Mouse (Mus musculus): ENCODE measurements around the gene Sik2.

Gene Sik2

DNA sequence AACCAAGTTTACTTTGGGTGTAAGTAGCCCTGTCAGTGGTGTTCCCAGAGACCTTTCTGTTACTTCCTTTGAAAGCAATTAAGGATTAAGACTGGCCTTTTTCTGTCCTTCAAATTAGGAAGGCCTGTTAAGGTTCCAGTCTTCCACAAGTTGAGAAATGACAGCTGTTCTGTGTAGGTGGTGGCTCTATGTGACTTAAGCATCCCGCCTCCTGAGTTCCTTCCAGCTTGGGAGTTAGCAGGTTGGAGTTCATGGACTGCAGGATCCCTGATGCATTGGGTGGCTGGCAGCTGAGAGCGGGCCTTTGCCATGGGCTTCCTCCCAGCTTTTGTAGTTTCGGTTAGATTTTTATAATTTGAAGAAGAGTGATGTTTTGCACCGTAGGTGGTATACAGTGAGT is 133.4 kb downstream of the Sik2 start:
- no peak for TF ChIP-seq GATA4 (IDR thresholded peaks at IDR 0.05; ENCODE audit: insufficient replicate concordance, low read length)

DNA sequence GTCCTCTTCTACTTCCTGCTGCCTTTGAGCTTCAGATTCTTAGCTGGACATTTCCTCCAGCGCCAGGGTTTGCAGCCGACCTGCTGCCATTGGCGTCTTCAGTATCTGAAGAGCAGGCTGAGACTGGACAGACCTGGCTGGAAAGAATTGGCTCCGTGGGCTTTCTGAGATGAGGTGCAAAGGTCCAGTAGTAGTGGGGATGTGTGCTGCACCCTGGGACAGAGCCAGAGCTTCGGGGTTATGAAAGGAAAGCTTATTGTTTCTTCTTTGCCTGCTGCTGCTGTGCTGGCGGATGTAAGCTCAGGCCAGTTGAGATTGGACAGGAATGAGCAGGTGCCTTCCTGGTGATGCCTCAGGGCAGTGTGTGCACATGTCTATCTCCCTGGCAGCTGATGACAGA is 134.8 kb downstream of the Sik2 start:
- TF ChIP-seq GATA4 (IDR thresholded peaks at IDR 0.05; ENCODE audit: insufficient replicate concordance, low read length) = no peak

DNA sequence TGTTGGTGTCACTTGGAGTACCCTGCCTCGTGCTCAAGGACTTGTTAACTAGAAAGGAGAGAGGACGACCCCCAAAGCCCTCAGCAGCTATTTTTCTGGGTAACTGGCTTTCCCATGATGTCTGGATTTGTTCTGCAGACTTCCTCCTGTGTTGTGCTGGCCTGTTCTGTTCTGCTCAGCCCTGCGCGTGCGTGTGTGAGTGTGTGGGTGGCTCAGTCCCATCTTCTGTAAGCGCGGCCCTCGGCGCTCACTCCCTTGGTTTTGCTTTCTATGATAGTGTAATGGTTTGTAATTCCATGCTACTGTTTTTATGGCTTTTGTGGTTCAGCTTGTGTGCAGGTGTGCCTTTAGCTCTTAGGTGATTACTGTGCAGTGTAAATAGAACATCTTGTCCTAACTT is 135.7 kb downstream of the Sik2 start:
- no peak for TF ChIP-seq GATA4 (IDR thresholded peaks at IDR 0.05; ENCODE audit: insufficient replicate concordance, low read length)

DNA sequence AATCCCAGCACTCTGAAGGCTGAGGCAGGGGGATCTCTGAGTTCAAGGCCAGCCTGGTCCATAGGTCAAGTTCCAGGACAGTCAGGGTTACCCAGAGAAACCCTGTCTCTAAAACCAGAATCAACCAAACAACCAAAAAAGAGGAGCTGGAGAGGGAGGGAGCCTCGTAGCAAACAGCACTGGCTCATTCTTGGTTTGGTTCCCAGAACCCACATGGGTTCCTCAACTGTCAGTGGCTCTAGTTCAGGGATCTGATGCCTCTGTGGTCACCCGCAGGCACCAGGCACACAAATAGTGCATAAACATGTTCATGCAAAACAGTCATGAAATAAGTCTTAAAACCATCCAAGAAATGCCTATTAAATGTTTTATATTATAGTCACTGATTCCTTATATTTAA is 140.7 kb downstream of the Sik2 start:
- no peak for TF ChIP-seq GATA4 (IDR thresholded peaks at IDR 0.05; ENCODE audit: insufficient replicate concordance, low read length)

DNA sequence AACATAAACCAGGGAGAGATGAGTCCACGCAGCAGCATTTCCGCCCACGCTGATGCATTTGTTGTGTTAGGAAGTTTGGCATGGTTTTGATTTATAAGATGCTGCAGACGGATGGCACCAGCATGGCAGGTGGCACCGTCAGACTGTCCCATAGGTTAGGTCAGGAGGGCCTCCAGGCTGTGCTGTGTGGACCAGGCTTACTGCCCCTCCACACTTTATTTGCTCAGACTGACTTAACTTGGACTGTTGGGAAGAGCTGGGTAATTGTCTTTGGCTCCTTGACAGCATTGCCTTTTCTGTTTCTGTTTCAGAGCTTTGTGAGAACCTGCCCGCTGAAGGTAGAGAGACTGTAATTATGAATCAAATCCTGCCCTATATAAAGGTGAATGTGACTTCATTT is 141.9 kb downstream of the Sik2 start:
- no peak for TF ChIP-seq GATA4 (IDR thresholded peaks at IDR 0.05; ENCODE audit: insufficient replicate concordance, low read length)

DNA sequence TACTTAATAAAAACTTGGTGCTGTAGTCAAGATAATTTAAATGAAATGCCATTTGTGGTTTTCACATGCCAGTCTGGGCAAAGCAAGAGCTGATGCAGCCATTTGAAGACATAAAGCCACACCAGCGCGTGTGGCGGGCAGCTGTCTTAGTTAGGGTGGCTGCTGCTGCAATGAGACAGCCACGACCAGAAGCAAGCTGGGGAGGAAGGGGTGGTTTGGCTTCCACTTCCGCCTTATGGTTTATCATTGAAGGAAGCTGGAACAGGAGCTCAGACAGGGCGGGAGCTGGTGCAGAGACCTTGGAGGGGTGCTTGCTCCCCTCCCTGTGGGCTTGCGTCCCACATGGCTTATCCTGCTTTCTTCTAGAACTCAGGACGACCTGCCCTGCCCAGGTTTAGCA is 143.1 kb downstream of the Sik2 start:
- no peak for TF ChIP-seq GATA4 (IDR thresholded peaks at IDR 0.05; ENCODE audit: insufficient replicate concordance, low read length)

DNA sequence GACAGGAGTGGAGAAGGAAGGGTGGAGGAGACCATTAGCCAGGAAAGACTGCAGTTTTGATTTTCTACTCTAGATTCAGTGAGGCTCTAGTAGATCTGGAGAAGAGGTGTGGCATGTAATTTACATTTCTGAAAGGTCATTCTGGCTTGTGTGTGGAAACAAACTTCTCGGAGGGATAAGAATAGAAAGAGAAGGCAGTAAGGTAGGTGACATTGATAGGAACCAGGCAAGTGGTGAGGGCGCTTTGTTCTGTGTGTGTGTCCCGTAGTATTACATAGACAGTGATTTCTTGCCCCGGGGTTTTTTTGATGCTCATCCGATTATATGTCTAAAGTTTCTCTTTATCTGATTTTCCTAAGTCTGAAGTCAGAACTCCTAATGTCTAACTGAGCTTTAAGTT is 144.0 kb downstream of the Sik2 start:
- TF ChIP-seq GATA4 (IDR thresholded peaks at IDR 0.05; ENCODE audit: insufficient replicate concordance, low read length) = no peak

DNA sequence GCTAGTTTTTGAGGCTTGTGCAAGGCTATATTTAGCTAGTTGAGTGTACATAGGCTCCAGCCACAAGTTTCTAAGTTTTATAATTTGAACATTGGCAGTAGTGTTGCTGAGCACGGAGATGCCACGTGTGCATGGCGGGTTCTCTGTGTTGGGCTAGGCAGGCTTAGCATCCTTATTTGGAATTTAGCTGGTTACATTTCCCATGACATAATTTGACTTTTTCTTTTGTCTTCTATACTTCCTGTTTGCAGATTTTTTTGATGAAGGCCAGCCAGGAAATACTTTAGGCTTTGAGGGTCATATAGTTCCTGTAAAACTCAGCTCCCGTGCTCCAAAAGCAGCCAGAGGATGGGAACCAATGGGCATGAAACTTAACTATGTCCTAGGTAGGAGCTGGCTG is 145.0 kb downstream of the Sik2 start:
- no peak for TF ChIP-seq GATA4 (IDR thresholded peaks at IDR 0.05; ENCODE audit: insufficient replicate concordance, low read length)

DNA sequence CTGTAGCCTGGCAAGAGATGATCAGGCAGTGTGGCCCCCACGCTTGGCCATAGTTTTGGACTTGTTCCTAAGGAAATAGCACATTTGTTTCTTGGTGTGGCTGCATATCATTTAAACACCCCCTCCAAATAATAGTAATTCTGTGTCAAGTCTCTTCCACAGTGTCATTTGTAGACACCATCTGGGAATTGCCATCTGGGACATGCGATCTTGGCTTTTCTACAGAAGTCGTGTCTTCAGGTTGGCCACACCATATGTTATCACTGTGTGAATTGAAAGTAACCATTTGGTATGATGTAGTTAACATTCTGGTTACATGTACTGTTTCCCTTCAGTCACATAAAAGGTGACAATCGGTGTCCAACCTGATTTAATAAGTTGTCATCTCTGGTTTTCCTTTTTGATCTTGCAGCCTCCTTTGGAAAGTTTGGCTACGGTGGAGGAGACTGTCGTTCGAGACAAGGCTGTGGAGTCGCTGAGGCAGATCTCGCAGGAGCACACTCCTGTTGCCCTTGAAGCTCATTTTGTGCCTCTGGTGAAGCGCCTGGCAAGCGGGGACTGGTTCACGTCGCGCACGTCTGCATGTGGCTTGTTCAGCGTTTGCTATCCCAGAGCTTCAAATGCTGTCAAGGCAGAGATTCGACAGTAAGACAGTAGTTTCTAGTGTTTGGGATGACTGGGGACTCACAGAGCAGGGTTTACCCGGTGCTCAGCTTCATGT is 147.6 kb downstream of the Sik2 start:
- no peak for TF ChIP-seq GATA4 (IDR thresholded peaks at IDR 0.05; ENCODE audit: insufficient replicate concordance, low read length)

DNA sequence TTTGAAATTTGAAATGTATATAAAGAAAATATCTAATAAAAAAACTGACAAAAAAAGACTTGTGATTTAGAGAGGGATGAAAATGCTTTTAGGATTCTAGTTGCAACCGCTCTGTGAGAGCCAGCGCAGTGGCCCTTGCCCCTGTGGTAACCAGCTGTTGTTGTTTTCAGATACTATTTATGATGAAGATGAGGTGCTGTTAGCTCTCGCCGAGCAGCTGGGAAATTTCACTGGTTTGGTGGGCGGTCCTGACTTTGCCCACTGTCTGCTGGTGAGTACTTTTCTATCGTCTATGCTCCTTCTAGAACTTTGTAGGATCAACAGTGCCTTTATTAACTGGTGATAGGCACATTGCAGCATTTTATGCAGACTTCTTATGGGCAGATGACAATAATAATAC is 150.2 kb downstream of the Sik2 start:
- TF ChIP-seq GATA4 (IDR thresholded peaks at IDR 0.05; ENCODE audit: insufficient replicate concordance, low read length) = no peak

DNA sequence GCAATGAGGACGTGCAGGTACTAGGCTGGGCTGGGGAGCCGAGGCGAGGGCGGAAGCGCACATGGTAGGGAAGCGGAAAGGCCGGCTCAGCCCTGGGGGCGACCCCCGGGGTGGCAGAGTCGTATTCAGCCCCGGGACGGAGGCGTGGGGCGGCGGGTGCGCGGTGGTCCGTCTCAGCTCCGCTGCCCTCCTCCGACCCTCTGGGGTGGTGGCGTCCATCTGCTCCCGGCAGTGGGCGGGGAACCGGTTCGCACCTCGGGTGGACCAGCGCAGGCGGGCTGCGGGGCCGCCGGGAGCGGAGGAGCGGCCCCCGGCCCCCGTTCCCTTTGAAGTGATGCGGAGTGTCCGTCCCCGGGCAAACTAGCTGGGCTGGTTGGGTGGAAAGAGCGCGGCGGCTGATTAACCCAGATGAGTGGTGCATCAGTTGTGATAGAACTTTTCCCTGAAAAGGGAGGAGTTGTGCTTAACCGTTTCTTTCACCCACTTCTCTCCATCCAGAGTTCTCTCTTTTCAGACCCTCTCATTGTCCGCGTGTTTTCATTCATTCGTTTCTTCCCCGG is 151.7 kb downstream of the Sik2 start:
- no peak for TF ChIP-seq GATA4 (IDR thresholded peaks at IDR 0.05; ENCODE audit: insufficient replicate concordance, low read length)

DNA sequence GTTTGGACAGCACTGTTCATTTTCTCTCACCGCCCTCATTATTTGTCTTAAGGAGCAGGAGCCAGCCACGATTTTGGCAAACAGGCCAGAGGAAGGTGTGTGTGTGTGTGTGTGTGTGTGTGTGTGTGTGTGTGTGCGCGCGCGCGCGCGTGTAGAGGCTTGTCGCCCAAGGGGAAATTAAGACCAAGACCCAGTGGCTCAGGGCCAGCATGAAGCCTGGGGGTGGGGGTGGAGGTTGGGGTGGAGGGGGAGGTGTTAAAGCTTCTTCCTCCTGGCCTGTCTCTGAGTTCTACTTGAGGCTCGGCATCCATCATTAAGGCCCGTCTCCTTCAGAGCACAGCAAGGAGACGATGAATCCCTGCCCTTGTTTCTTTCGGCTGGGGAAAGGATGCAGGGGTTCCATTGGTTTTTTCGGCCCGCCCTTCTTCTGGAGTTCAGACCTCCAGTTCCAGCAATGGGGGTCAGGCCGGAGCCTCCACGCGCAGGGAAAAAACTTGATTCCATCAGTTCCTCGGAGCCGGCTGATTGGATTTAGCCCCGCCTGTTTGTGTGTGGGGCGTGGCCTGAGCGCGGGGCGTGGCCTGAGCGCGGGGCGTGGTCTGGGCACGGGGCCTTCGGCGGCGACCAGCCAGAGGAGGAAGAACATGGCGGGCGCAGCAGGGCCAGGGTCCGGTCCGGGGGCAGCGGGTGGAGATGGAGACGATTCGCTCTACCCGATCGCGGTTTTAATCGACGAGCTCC is 152.4 kb downstream of the Sik2 start:
- no peak for TF ChIP-seq GATA4 (IDR thresholded peaks at IDR 0.05; ENCODE audit: insufficient replicate concordance, low read length)

DNA sequence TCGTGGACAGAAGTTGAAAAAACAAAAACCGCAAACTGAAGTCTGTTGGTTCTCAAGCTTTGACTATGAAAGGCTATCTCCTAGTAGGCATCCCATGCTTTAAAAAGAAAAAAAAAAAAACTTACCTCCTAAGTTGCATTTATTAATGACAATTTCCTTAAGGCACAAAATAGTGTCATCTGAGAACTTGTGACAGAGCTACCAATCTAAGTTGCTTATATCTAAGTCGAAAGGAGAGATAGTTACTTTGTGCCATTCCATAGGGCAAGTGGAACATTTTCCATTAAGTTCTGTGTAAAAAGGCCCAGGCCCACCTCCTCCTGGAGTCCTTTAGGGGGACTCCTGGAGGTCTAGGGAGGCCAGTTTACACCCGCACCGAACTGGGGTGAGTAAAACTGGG is 153.1 kb downstream of the Sik2 start:
- TF ChIP-seq GATA4 (IDR thresholded peaks at IDR 0.05; ENCODE audit: insufficient replicate concordance, low read length) = no peak

DNA sequence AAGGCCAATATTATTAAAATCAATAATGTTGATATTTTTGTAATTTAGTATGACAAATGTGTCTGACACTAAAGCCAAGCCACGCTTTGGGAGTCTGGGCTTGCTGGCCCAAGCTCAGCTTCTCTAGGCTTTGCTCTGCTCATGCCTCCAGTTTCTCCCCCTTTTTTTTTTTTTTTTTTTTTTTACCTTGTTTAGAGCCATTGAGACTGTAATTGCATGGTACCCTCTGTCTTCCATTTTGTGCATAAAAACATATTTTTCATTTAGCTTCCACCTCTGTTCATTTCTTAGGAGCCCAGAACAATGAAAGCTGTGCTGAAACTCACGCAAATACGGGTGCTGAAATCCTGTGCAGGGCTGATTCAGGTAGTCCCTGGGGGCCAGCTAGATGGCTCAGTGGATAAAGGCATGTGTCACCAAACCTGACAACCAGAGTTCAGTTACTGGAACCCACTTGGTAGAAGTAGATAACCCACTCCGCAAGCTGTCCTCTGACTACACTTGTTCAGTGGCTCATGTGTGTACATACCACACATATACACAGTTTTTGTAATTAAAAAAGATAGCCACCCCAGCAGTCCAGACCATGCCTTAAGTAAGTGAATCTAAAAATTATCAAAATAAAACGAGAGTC is 153.6 kb downstream of the Sik2 start:
- no peak for TF ChIP-seq GATA4 (IDR thresholded peaks at IDR 0.05; ENCODE audit: insufficient replicate concordance, low read length)

DNA sequence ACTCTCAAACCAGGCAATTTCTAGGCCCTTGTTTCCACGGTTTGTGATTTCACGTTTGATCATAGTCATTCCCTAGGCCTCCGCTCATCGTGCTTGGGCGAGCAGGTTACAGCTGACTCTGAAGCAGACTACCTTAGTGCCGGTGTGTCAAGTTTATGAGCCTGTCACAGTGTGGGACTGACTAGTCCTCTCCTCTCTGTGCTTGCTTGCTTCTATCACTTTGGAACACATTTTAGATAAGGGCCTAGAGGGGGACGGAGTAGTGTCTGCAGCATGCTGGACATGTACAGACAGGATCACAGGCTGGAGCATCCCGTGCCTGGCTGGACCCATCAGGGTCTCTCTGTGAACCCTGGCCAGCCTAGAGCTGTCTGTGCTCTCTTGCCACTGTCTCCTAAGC is 154.5 kb downstream of the Sik2 start:
- no peak for TF ChIP-seq GATA4 (IDR thresholded peaks at IDR 0.05; ENCODE audit: insufficient replicate concordance, low read length)
